Mouse (Mus musculus): ENCODE results near the gene Glis3. TPM values are rescaled to one million over a fixed set of nuclear protein-coding genes. Genes with fewer than 3 reads are reported as not detected.

Gene Glis3
- polyA plus RNA-seq, 2 experiments, result 0.08 to 0.14 TPM

DNA sequence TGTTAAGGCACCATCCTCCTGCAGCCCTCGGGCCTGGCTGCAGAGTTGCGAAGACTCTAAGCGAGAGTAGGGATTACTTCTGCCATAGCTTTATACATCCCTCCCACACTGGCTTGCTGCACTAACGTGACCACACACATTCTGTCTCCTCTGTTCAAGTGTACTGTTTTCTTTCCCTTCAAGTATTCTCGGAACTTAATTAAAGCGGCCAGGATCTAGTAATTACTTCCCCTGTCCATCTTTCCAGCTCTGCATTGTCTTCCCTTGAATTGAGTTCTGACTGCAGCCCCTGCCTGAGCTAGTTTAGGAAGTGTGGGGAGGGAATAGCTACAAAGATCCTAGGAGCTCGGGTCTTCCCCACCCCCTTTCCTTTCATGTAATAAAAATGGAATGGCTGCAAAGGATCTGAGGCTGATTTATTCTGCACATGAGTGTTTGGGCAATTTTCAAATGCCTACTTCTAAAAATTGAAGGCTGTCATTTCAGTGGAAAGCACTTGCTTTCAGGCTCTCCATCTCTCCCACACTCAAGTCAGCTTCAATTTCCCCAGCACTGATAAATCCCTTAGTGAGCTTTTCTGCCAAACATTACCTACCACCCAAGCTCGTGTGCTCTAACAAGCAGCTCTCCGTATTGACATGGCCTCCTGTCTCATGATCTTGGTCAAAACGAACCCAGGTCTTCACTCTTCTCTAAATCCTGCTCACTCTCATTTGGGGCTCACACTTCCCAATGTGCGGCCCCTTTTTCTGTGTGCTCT, 346.7 kb downstream of the Glis3 start:
- ATAC-seq (ENCODE audit: insufficient read depth) (no peak), DNase-seq (ENCODE audit: low read depth in 3 of 3, low spot score in 3 of 3) (no peak)
- Histone ChIP-seq H3K9me3 (ENCODE audit: control insufficient read depth, low read length) (no peaks in the 10 kb centered on the region), H3K9ac (replicated peaks) (no peak overlapping the region), H3K27ac (no peak overlapping the region), H3K4me1 (replicated peaks; ENCODE audit: control insufficient read depth in 2 of 2, insufficient read depth in 2 of 2, low read length in 1 of 2) (no peaks in the 10 kb centered on the region), H3K36me3 (replicated peaks; ENCODE audit: control insufficient read depth, insufficient read depth, low read depth) (no peaks in the 10 kb centered on the region), H3K4me3 (ENCODE audit: insufficient read depth in 1 of 2, low read depth in 2 of 2, low read length in 2 of 2) (no peak overlapping the region), H3K27me3 (ENCODE audit: control insufficient read depth, insufficient read depth, low read length) (no peaks in the 10 kb centered on the region), H3K4me2 (ENCODE audit: low read depth) (no peak overlapping the region)
- TF ChIP-seq EP300 (IDR thresholded peaks at IDR 0.05; ENCODE audit: low read depth) (no peak), CTCF (IDR thresholded peaks at IDR 0.05; ENCODE audit: low read depth) (no peak)
- WGBS (ENCODE audit: insufficient replicate concordance), result 51% methylated on average over 11 of the region's 11 CpGs

- Histone ChIP-seq H3K27ac (no peak overlapping the region), H3K27me3 (ENCODE audit: control insufficient read depth, insufficient read depth, low read length) (no peaks in the 10 kb centered on the region), H3K4me3 (ENCODE audit: insufficient read depth in 1 of 2, low read depth in 2 of 2, low read length in 2 of 2) (no peak overlapping the region), H3K9ac (replicated peaks) (no peak overlapping the region), H3K36me3 (replicated peaks; ENCODE audit: control insufficient read depth, insufficient read depth, low read depth) (no peaks in the 10 kb centered on the region), H3K4me2 (ENCODE audit: low read depth) (no peak overlapping the region), H3K9me3 (ENCODE audit: control insufficient read depth, low read length) (no peaks in the 10 kb centered on the region), H3K4me1 (replicated peaks; ENCODE audit: control insufficient read depth in 2 of 2, insufficient read depth in 2 of 2, low read length in 1 of 2) (no peaks in the 10 kb centered on the region)
- 54% methylated on average over 16 of the region's 16 CpGs for WGBS (ENCODE audit: insufficient replicate concordance)
- DNase-seq (ENCODE audit: low read depth in 3 of 3, low spot score in 3 of 3) (no peak), ATAC-seq (ENCODE audit: insufficient read depth) (no peak)
- no peak for TF ChIP-seq CTCF (IDR thresholded peaks at IDR 0.05; ENCODE audit: low read depth)
Observed at GRCm38 (mm10) chr19:28328444-28329110, 351.3 kb downstream of the Glis3 start.

GRCm38 (mm10) chr19:28327536-28327935, 352.3 kb downstream of the Glis3 start:
- no peak overlapping the region for H3K4me3 ChIP-seq (ENCODE audit: insufficient read depth in 1 of 2, low read depth in 2 of 2, low read length in 2 of 2)
- WGBS (ENCODE audit: insufficient replicate concordance), result 62% methylated on average over 5 of the region's 5 CpGs
- DNase-seq (ENCODE audit: low read depth in 3 of 3, low spot score in 3 of 3), result no peak
- no peaks in the 10 kb centered on the region for H3K4me1 ChIP-seq (replicated peaks; ENCODE audit: control insufficient read depth in 2 of 2, insufficient read depth in 2 of 2, low read length in 1 of 2)
- TF ChIP-seq CTCF (IDR thresholded peaks at IDR 0.05; ENCODE audit: low read depth) (no peak), EP300 (IDR thresholded peaks at IDR 0.05; ENCODE audit: low read depth) (no peak)
- H3K27me3 ChIP-seq (ENCODE audit: control insufficient read depth, insufficient read depth, low read length), result no peaks in the 10 kb centered on the region
- no peak for ATAC-seq (ENCODE audit: insufficient read depth)
- H3K36me3 ChIP-seq (replicated peaks; ENCODE audit: control insufficient read depth, insufficient read depth, low read depth), result no peaks in the 10 kb centered on the region
- H3K4me2 ChIP-seq (ENCODE audit: low read depth), result no peak overlapping the region
- no peaks in the 10 kb centered on the region for H3K9me3 ChIP-seq (ENCODE audit: control insufficient read depth, low read length)
- no peak overlapping the region for H3K27ac ChIP-seq
- H3K9ac ChIP-seq (replicated peaks), result no peak overlapping the region

GRCm38 (mm10) chr19:28306036-28306435, 373.8 kb downstream of the Glis3 start:
- no peaks in the 10 kb centered on the region for H3K9me3 ChIP-seq (ENCODE audit: control insufficient read depth, low read length)
- no peak overlapping the region for H3K4me2 ChIP-seq (ENCODE audit: low read depth)
- WGBS (ENCODE audit: insufficient replicate concordance), result 52% methylated on average over 6 of the region's 6 CpGs
- no peak overlapping the region for H3K27ac ChIP-seq
- no peaks in the 10 kb centered on the region for H3K27me3 ChIP-seq (ENCODE audit: control insufficient read depth, insufficient read depth, low read length)
- no peaks in the 10 kb centered on the region for H3K36me3 ChIP-seq (replicated peaks; ENCODE audit: control insufficient read depth, insufficient read depth, low read depth)
- ATAC-seq (ENCODE audit: insufficient read depth) (no peak), DNase-seq (ENCODE audit: low read depth in 3 of 3, low spot score in 3 of 3) (no peak)
- TF ChIP-seq EP300 (IDR thresholded peaks at IDR 0.05; ENCODE audit: low read depth) (no peak), CTCF (IDR thresholded peaks at IDR 0.05; ENCODE audit: low read depth) (no peak)
- H3K4me1 ChIP-seq (replicated peaks; ENCODE audit: control insufficient read depth in 2 of 2, insufficient read depth in 2 of 2, low read length in 1 of 2), result no peaks in the 10 kb centered on the region
- H3K9ac ChIP-seq (replicated peaks), result no peak overlapping the region
- no peak overlapping the region for H3K4me3 ChIP-seq (ENCODE audit: insufficient read depth in 1 of 2, low read depth in 2 of 2, low read length in 2 of 2)

- no peak overlapping the region for H3K9ac ChIP-seq (replicated peaks)
- no peak overlapping the region for H3K27ac ChIP-seq
- 47% methylated on average over 4 of the region's 4 CpGs for WGBS (ENCODE audit: insufficient replicate concordance)
- no peak overlapping the region for H3K4me3 ChIP-seq (ENCODE audit: insufficient read depth in 1 of 2, low read depth in 2 of 2, low read length in 2 of 2)
- no peaks in the 10 kb centered on the region for H3K27me3 ChIP-seq (ENCODE audit: control insufficient read depth, insufficient read depth, low read length)
- no peaks in the 10 kb centered on the region for H3K4me1 ChIP-seq (replicated peaks; ENCODE audit: control insufficient read depth in 2 of 2, insufficient read depth in 2 of 2, low read length in 1 of 2)
- H3K9me3 ChIP-seq (ENCODE audit: control insufficient read depth, low read length), result no peaks in the 10 kb centered on the region
- no peak overlapping the region for H3K4me2 ChIP-seq (ENCODE audit: low read depth)
- no peak for TF ChIP-seq EP300 (IDR thresholded peaks at IDR 0.05; ENCODE audit: low read depth)
- no peak for TF ChIP-seq CTCF (IDR thresholded peaks at IDR 0.05; ENCODE audit: low read depth)
- H3K36me3 ChIP-seq (replicated peaks; ENCODE audit: control insufficient read depth, insufficient read depth, low read depth), result no peaks in the 10 kb centered on the region
- ATAC-seq (ENCODE audit: insufficient read depth), result no peak
- no peak for DNase-seq (ENCODE audit: low read depth in 3 of 3, low spot score in 3 of 3)
Observed at GRCm38 (mm10) chr19:28305510-28305909, 374.4 kb downstream of the Glis3 start.

All from liver, embryonic 14.5 days (tissue).